Mouse (Mus musculus): ENCODE measurements around the gene Sgsm1.

DNA sequence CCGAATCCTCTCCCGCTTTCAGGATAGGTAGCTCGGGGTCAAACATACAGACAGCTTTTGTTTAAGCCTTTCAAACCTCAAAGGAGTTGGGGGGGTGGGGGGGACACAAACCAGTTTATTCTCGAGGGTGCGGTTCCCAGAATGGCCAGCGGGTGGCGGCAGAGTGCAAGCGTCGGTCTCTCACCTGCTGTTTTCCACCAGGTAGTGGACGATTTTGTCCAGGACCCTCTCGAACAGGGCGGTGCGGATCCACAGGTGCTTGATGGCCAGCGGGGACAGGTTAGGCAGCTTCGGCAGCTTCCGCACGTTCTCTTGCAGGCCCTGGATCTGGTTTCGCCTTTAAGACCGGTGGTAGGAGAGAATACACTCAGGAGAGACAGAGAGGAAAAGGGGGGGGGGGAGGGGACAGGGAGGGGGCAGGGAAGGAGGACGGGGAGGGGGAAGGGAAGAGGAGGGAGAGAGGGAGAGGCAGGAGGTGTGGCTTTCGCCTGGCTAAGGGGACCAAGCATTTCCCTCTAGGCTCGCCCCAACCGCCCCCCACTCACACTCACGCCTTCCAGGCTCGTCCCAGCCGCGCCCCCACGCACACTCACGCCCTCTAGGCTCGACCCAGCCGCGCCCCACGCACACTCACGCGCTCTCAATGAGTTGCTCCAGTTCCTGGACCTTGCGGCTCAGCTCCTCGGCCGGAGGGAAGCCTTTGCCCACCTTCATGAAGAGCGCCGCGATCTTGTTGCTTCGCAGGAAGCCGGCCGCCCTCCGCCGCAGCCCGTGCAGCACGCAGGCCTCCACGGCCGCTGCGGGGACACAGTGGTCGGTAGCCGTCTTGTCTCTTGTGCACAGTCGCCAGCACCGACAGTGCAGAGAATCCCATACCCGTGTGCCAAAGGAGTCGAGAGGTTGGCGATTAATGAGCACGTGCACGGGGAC lies 23.7 kb downstream of the Sgsm1 start:
- no peak for TF ChIP-seq EP300 (IDR thresholded peaks at IDR 0.05; ENCODE audit: low read depth)
- peak; percentile 70 for TF ChIP-seq CTCF (IDR thresholded peaks at IDR 0.05; ENCODE audit: low read depth)
